Mouse (Mus musculus) lung, embryonic 15.5 days (tissue): ENCODE measurements around the gene Ncstn. TPM values are rescaled to one million over a fixed set of nuclear protein-coding genes. Genes with fewer than 3 reads are reported as not detected.
A peak's percentile ranks its signal among the peaks of the same experiment; 100 is the strongest.

ENCODE experiments used
- ATAC-seq: fragments of 200-750 bp; cut with Nextera tagmentation; 2 replicates; pipeline ENCODE4 v1.8.0; 2017; ENCODE audit warnings: moderate number of reproducible peaks, borderline replicate concordance; ENCODE audit not compliant: low FRiP score, low TSS enrichment; ENCODE audit errors: extremely low read depth
- H3K27ac ChIP-seq: fragments of 300-500 bp; sonication (generic); 2 replicates; pipeline ENCODE4 v1.5.1; 2015; ENCODE audit warnings: moderate library complexity, mild to moderate bottlenecking, inconsistent platforms
- H3K27me3 ChIP-seq: fragments of 300-500 bp; sonication (generic); 2 replicates; pipeline ENCODE4 v1.6.1; 2015; ENCODE audit warnings: inconsistent platforms
- H3K36me3 ChIP-seq: fragments of 300-500 bp; sonication (generic); 2 replicates; pipeline ENCODE4 v1.6.1; 2015; ENCODE audit warnings: inconsistent platforms
- H3K4me1 ChIP-seq: fragments of 300-500 bp; sonication (generic); 2 replicates; pipeline ENCODE4 v1.6.1; 2015; ENCODE audit warnings: inconsistent platforms
- H3K4me2 ChIP-seq: fragments of 300-500 bp; sonication (generic); 2 replicates; pipeline ENCODE4 v1.6.1; 2015; ENCODE audit warnings: inconsistent platforms, mild to moderate bottlenecking, moderate library complexity
- H3K4me3 ChIP-seq: fragments of 300-500 bp; sonication (generic); 2 replicates; pipeline ENCODE4 v1.5.1; 2015; ENCODE audit warnings: mild to moderate bottlenecking, inconsistent platforms
- H3K9ac ChIP-seq: fragments of 300-500 bp; sonication (generic); 2 replicates; pipeline ENCODE4 v1.6.1; 2015; ENCODE audit warnings: inconsistent platforms
- H3K9me3 ChIP-seq: fragments of 300-500 bp; sonication (generic); 2 replicates; pipeline ENCODE4 v1.6.1; 2016; ENCODE audit warnings: inconsistent platforms
- WGBS: fragments of 180-500 bp; shearing (Covaris S2); methylation state at CpG from one replicate; pipeline ENCODE4 v1.1.7; 2015; 5-methylcytosine and 5-hydroxymethylcytosine counted together
- polyA plus RNA-seq: library from polyadenylated mRNA; unstranded; fragments of >200 nt; fragmentation: Nextera tagmentation; extraction: Ambion mirVana; gene quantifications from 2 replicates; pipeline ENCODE4 v1.2.1, GENCODE M21; 2015

Ncstn gene
- polyA plus RNA-seq, 1 experiment from 2014 or later, result 131 TPM

DNA sequence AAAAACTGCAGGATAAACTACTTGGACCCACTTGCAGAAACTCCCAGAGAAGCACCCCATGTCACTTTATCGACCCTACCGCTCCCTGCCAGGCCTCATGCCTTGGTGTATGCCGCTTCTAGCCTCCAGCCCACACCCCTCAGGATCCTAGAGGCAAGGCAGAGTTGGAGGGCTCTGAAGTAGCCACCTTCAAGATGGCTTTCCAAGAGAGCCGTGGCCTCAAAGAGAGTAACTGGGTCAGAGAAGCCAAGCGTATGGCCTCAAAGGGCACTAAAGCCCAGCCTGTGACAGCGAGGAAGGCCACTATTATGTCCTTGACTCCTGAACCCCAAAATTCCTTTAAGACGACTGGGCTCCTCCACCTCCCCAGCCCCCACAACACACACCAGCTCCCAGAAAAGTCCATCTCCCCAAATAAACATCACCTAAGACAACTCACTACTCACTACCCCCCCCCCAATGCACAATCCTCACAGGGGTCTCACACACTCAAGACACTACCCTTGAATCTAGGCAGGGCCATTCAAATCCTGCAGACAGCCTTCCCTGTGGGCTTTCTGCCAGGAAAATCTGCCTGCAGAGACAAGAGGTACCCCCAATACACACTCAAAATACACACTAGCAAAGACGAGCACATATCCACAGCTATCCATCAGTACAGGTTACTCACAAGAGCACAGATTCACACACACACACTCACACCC is 57.2 kb downstream of the Ncstn start:
- 44% methylated on average over 8 of the region's 8 CpGs for WGBS
- no peak for ATAC-seq
- no peak overlapping the region; the same call in 1 of the 2 replicates for H3K9ac ChIP-seq
- peaks cover 32% of the 10 kb centered on the region for H3K4me1 ChIP-seq
- peak overlapping the region; percentile 87 for H3K4me3 ChIP-seq
- no peak overlapping the region for H3K27ac ChIP-seq
- peak overlapping the region; percentile 70 for H3K4me2 ChIP-seq
- no peaks in the 10 kb centered on the region for H3K9me3 ChIP-seq
- no peaks in the 10 kb centered on the region for H3K27me3 ChIP-seq
- no peaks in the 10 kb centered on the region for H3K36me3 ChIP-seq

DNA sequence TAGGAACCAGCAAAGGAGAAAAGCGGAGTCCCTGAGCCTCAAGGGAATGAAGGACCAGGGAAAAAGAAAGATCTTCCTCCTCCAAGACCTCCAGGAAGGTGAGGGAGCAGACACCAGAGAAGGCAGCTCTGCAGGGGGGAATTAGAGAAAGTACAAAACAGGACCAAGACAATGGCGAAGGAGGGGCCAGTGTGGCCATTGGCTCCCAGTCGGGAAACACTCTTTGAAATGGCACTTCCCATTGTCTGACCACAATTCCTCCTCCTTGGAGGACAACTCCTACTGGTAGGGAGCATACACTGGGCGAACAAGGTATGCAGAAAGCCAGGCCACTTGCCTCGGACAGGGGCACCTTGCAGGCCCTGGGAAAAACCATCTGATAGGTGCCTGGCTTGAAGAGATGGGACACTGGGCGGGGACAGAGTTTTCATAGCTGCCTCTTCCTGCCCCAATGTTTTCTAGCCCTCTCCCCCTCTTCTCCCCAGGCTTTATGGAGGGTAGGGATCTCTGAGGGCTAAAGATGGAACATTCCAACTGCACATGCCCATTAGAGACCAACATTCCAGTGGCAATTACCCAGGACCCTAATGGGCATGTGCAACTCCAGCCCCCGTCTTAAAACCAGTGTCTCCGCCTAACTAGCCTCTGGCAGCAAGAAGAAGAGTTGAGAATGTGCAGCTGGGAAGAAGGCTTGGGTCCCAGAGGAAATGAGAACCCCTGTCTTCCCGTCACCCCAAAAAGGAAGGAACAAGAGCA is 58.3 kb downstream of the Ncstn start:
- Histone ChIP-seq H3K27ac (no peak overlapping the region), H3K4me2 (peak overlapping the region; percentile 70), H3K36me3 (no peaks in the 10 kb centered on the region), H3K9me3 (no peaks in the 10 kb centered on the region), H3K9ac (no peak overlapping the region), H3K4me3 (no peak overlapping the region), H3K4me1 (peaks cover 40% of the 10 kb centered on the region), H3K27me3 (no peaks in the 10 kb centered on the region)
- 67% methylated on average over 9 of the region's 9 CpGs for WGBS
- ATAC-seq, result no peak

DNA sequence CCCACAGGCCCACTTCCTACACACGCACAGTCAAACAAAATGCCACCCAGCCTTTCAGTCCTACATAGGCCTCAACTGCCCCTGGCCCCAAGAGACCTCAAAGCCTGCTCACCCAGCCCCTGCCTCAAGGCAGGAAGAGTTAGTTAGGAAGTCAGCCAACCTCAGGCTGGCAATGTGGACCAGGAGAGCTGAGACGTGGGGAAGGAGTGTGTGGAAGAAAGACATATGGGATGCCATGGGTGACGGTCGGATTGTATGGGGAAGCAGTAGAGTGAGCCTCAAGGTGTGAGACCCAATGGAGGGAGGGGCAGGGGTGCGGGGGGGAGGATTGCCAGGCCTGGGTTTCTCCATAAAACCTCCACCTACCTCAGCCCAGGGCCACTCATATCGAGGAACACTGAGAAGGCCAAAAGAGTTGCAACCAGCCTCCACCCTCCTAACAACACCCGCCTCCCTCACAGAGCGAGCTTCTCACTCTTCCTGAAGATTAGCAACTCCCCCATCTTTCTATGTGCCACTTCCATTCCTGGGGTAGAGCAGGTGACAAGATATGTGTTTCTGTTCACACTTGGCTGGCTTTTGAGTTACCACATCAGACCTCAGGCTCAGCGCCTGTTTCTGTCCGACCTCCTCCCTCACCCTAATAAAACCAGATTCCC is 62.6 kb downstream of the Ncstn start:
- 74% methylated on average over 10 of the region's 10 CpGs for WGBS
- Histone ChIP-seq H3K9ac (no peak overlapping the region), H3K4me3 (no peak overlapping the region), H3K4me1 (peaks cover 55% of the 10 kb centered on the region), H3K36me3 (no peaks in the 10 kb centered on the region), H3K27me3 (no peaks in the 10 kb centered on the region), H3K27ac (peak overlapping the region; percentile 44), H3K4me2 (no peak overlapping the region), H3K9me3 (no peaks in the 10 kb centered on the region)
- ATAC-seq, result no peak

DNA sequence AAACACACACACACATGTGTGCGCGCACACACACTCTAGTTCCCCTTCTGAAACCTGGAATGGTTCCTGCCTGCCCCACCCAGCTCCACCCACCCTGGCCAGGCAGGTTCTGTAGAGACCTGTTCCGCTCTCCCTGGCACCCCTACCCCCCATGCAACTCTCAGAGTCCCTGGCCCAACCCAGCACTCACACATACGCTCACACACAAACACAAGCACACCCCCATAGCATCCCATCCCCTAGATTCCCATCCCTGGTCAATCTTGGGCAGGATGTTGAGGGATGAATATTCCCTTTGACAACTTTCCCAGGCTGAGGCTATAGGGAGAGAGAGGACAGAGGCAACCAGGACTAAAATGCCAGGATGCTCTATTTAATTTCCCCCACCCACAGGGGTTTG is 63.3 kb downstream of the Ncstn start:
- Histone ChIP-seq H3K9me3 (no peaks in the 10 kb centered on the region), H3K4me3 (no peak overlapping the region), H3K9ac (no peak overlapping the region), H3K4me2 (no peak overlapping the region), H3K27me3 (no peaks in the 10 kb centered on the region), H3K27ac (peak overlapping the region; percentile 44), H3K36me3 (no peaks in the 10 kb centered on the region), H3K4me1 (peaks cover 49% of the 10 kb centered on the region)
- 81% methylated on average over 4 of the region's 4 CpGs for WGBS
- ATAC-seq, result no peak

- Histone ChIP-seq H3K27me3 (no peaks in the 10 kb centered on the region), H3K4me3 (no peak overlapping the region), H3K27ac (no peak overlapping the region), H3K4me1 (peaks cover 46% of the 10 kb centered on the region), H3K4me2 (no peak overlapping the region), H3K36me3 (no peaks in the 10 kb centered on the region), H3K9ac (no peak overlapping the region), H3K9me3 (no peaks in the 10 kb centered on the region)
- WGBS, result 79% methylated on average over 9 of the region's 9 CpGs
- ATAC-seq, result peak; percentile 32; the same call in 1 of the 2 replicates
Observed at GRCm38 (mm10) chr1:172018336-172019311, 64.0 kb downstream of the Ncstn start.

- Histone ChIP-seq H3K4me1 (peaks cover 46% of the 10 kb centered on the region), H3K9ac (no peak overlapping the region), H3K4me2 (no peak overlapping the region), H3K27ac (peak overlapping the region; percentile 9; the same call in 1 of the 2 replicates), H3K4me3 (no peak overlapping the region), H3K36me3 (no peaks in the 10 kb centered on the region), H3K9me3 (no peaks in the 10 kb centered on the region), H3K27me3 (no peaks in the 10 kb centered on the region)
- no peak for ATAC-seq
- 76% methylated on average over 6 of the region's 6 CpGs for WGBS
Observed at GRCm38 (mm10) chr1:172017517-172018070, 65.0 kb downstream of the Ncstn start.

- Histone ChIP-seq H3K27me3 (no peaks in the 10 kb centered on the region), H3K27ac (peak overlapping the region; percentile 58), H3K4me3 (no peak overlapping the region), H3K9ac (peak overlapping the region; percentile 1; the same call in 1 of the 2 replicates), H3K36me3 (no peaks in the 10 kb centered on the region), H3K9me3 (no peaks in the 10 kb centered on the region), H3K4me1 (peaks cover 46% of the 10 kb centered on the region), H3K4me2 (no peak overlapping the region)
- 19% methylated on average over 6 of the region's 6 CpGs for WGBS
- no peak for ATAC-seq
Observed at GRCm38 (mm10) chr1:172016660-172017516, 65.7 kb downstream of the Ncstn start.

DNA sequence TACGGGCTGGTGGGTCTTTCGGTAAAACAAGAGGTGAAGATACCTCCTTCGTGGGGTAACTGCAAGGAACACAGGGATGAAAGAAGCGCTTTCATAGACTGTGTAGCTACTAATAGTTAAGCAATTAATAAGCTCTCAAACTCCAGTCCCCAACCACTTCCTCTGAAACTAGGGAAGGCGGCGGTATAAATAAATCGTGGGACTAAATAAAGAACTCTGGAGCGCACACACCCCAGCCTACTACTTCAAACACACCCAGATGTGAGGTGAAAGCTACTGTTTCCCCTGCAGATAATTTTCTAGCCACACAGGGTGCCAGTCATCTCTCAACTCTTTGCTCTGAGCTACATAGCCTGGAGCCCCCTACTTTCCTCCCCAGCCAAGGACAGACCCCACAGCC is 66.6 kb downstream of the Ncstn start:
- 41% methylated on average over 8 of the region's 8 CpGs for WGBS
- Histone ChIP-seq H3K9me3 (no peaks in the 10 kb centered on the region), H3K4me3 (no peak overlapping the region), H3K9ac (no peak overlapping the region), H3K36me3 (peaks cover 6% of the 10 kb centered on the region; the same call in 1 of the 2 replicates), H3K27ac (peak overlapping the region; percentile 58), H3K4me2 (no peak overlapping the region), H3K27me3 (no peaks in the 10 kb centered on the region), H3K4me1 (peaks cover 41% of the 10 kb centered on the region)
- no peak for ATAC-seq
